Mouse (Mus musculus): ENCODE data around the gene Trem2.

GRCm38 (mm10) chr17:48300861-48301260 is 45.3 kb upstream of the Trem2 start:
- TF ChIP-seq POLR2A (IDR thresholded peaks at IDR 0.05; ENCODE audit: extremely low read depth, insufficient read depth, low read length) (no peak), CTCF (IDR thresholded peaks at IDR 0.05; ENCODE audit: extremely low read depth, insufficient read depth, low read length) (no peak)

Data from cortical plate, adult 2 months (tissue).